Mouse (Mus musculus) adrenal gland, adult 2 months (tissue): ENCODE measurements around the gene Sh3bp5l. TPM values are rescaled to one million over a fixed set of nuclear protein-coding genes. Genes with fewer than 3 reads are reported as not detected.
"Not testable (repeated sequence)": the region's sequence is repeated elsewhere in the genome, so short reads cannot be mapped to it uniquely, and the experiment has no call there.

Source experiments
- DNase-seq: peaks from one replicate; pipeline ENCODE4 v3.0.0; 2021
- long read RNA-seq: library from polyadenylated mRNA; stranded (forward); transcript quantifications from one replicate; pipeline ENCODE4 v2.0.0, GENCODE M21; 2021
- polyA plus RNA-seq: library from polyadenylated mRNA; depleted of rRNA; stranded (reverse); fragments of >200 nt; gene quantifications from 2 replicates; pipeline ENCODE4 v1.2.3, GENCODE M21; 2012; rRNA removed
- total RNA-seq, 2 experiments: library from RNA; stranded (reverse); gene quantifications; 2 replicates each; pipeline ENCODE4 v1.2.3; 2021

The Sh3bp5l gene
- total RNA-seq = 10 to 100 TPM; 24.3 to 54.5 TPM
- polyA plus RNA-seq = 49.6 and 49.7 TPM in 2 replicates
- long read RNA-seq, transcript Sh3bp5l-201 (7 exons, 2,977 nt) = major isoform, 55 of 87 reads
- long read RNA-seq, transcript Sh3bp5l-202 (7 exons, 3,016 nt) = minor isoform, 17 of 87 reads
- long read RNA-seq, partial matches to known transcripts = 7 of 87 reads
- long read RNA-seq, other reads (novel, unspliced or antisense) = 8 of 87 reads

DNA sequence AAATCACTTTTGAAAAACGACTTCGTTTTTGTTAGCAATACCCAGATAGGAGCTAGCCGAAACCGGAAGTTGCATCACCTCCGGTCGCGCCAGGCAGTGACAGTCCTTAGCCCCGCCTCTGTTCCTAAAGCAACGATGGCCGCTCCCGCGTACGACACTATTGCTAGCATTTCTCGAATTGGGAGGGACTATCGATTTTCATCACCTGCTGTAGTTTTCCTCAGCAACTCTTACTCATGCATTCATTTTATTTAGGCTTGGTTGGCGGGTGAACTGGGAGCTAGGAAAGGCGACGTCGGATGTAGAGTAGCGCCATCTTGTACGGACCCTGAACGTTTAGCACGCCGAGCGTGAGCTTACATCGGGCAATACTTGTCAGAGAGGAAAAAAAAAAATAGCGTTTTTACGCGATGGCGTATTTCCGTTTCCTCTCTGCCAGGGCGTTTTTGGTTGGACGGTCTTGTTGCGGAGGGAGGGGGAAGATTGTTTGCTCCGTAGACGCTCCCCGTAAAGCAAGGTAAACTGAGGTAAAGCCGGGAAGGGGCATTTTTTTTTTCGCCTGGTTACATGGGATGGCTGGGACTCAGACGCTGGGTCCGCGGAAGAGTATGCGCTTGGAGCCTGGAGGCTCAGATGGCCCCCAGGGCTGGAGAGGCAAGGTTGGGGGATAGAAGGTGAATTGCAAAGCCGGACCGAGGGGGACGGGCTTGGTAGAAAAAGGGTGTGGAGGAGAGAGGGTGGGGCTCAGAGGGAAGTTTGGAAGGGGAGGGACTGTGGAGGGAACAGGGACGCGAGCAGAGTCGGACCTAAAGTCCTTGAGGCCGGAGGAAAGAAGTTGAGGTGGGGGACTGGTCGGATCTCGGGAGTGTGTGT is at the start of gene Sh3bp5l, which contains the start of gene Zfp672:
Sh3bp5l (plus strand) TSS at position 449 of the 873 bp plus-strand sequence.
Zfp672 (minus strand) TSS at position 64 of the 873 bp plus-strand sequence.
- DNase-seq = peak; percentile 92

DNA sequence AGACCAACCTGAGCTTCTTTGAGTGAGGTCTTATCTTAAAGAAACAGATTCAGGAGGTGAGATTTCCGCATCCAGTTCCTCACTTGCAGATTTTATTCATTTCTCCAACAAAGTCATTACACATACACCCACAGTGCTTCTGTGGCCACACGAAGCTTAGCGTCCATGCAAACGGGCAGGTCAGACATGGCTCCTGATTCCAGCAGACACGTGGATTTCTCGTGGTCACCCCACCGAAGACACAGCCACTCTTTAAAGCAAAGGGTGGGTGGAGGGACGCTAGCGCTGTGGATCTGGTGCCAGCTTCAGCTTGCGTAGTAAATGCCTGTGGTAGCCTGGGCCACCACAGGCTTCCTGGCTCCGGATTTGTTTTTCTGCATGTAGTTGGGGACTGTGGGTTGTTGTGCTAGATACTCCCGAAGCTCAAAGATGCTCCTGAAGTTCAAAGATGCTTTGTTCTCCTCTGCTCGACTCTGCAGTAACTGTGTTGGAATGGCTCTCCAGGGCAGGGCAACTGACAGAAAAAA is 48.5 kb upstream of the Sh3bp5l start:
- no peak for DNase-seq

- no peak for DNase-seq
These were observed 48.0 kb upstream of the Sh3bp5l start for GRCm38 (mm10) chr11:58282518-58282917.

- peak; percentile 38 for DNase-seq
These were observed 40.4 kb upstream of the Sh3bp5l start for GRCm38 (mm10) chr11:58289992-58290682.

DNA sequence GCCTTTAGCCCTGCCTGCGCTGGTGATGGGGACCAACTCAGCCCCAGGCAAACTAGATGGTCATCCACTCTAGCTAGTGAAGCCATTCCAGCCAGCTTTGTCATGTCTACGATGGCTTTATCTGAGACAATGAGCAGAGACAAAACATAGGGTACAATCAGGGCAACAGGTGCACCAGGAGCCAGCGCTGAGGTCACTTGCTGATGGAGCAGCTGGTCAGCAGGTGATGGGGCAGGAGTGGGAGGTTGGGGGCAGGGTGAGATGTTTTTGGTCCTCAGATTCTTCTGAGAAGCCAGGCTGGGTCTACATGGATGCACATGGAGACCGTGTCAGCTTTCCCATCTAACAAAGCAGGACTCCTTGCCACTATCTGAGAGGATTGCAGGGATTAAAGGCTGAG is 39.7 kb upstream of the Sh3bp5l start:
- DNase-seq = no peak

GRCm38 (mm10) chr11:58292791-58293190 is 37.7 kb upstream of the Sh3bp5l start:
- no peak for DNase-seq

DNA sequence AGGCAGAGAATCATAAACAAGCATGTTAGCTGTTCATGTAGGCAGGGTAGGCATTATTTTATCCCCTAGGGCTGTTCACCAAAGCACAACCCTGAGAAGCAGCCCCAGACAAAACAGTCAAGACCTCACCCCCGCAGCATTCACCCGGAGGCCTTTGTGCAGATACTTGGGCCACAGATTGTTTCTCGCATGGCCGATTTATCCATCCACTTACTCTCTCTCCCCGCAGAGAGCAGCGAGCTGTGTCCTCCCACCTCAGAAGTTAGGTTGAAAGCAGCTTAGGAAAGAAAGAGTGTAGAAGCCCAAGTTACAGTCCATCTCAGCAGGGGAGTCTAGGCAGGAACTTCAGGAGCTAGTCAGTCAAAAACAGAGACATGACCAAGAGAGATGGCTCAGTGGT is 33.1 kb upstream of the Sh3bp5l start:
- no peak for DNase-seq

GRCm38 (mm10) chr11:58301057-58301456 is 29.5 kb upstream of the Sh3bp5l start:
- DNase-seq = peak; percentile 82

DNA sequence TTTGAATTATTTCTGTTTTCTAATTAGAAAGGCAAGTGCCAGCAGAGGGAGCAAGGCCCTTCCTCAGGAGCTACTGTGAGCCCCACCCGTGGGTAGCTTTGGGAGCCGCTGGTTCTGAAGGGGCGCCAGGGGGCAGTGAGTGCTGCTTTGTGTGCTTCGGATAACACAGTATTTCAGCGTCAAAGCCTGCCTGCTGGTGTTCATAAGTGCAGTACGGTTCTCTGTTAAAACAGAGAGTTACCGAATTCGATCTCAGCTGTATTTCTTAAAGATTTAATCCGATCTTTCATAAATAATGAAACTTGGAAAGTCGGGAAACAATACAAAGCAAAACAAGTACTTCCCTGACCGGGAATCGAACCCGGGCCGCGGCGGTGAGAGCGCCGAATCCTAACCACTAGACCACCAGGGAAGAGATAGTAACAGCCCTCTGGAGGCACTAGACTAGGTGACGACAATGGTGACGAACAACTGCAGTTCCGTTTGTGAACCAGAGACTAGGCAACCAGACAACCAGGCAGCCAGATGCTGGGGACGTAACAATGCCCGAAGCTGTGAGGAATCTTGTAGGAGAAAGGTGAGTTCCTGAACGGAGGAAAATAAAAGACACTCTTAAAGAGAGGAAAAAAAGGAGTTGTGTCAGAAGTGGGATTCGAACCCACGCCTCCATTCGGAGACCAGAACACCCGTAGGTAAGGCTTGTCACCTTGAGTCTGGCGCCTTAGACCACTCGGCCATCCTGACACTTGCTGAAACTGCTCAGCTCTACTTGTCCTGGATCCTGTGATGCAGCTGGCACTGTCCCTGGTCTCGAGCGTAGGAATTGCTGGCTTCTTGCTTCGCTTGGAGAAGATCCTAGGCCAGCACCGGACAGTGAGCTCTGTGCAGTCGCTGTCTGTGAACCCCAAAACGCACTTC is 28.4 kb upstream of the Sh3bp5l start:
- peak; percentile 99 for DNase-seq

- no peak for DNase-seq
These were observed 27.6 kb upstream of the Sh3bp5l start for GRCm38 (mm10) chr11:58302774-58303445.

- no peak for DNase-seq
These were observed 26.9 kb upstream of the Sh3bp5l start for GRCm38 (mm10) chr11:58303594-58303993.

- DNase-seq = not testable (repeated sequence)
These were observed 25.2 kb upstream of the Sh3bp5l start for GRCm38 (mm10) chr11:58305299-58305698.

DNA sequence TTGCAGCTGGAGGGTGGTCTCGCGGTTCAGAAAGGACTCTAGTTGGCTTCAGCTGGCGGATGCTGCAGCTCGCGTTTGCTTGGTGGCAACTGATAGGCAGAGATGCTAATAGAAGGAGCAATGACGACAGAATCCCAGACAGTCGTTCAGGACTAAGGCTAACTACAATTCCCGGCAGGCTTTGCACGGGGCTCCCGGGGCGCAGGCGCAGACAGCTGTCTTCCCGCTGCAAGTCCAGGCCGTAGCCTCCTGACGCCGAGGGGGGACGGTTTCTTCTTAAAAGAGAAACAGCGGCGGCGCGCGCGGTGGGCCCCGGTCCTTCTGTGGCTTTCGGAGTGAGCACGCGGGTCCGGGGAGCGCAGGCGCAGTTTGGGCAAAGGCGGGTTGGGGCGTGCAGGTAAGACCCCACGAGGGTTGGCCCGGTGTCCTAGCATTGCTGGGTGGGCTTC is 23.6 kb upstream of the Sh3bp5l start, which contains the start of gene Zfp692:
Zfp692 (plus strand) TSS at position 210 of the 449 bp plus-strand sequence.
- peak; percentile 97 for DNase-seq

- peak; percentile 76 for DNase-seq
These were observed 23.0 kb upstream of the Sh3bp5l start for GRCm38 (mm10) chr11:58307411-58308080.

GRCm38 (mm10) chr11:58308661-58309060 is 21.9 kb upstream of the Sh3bp5l start:
- no peak for DNase-seq

- DNase-seq = no peak
These were observed 16.5 kb upstream of the Sh3bp5l start for GRCm38 (mm10) chr11:58314069-58314468.

DNA sequence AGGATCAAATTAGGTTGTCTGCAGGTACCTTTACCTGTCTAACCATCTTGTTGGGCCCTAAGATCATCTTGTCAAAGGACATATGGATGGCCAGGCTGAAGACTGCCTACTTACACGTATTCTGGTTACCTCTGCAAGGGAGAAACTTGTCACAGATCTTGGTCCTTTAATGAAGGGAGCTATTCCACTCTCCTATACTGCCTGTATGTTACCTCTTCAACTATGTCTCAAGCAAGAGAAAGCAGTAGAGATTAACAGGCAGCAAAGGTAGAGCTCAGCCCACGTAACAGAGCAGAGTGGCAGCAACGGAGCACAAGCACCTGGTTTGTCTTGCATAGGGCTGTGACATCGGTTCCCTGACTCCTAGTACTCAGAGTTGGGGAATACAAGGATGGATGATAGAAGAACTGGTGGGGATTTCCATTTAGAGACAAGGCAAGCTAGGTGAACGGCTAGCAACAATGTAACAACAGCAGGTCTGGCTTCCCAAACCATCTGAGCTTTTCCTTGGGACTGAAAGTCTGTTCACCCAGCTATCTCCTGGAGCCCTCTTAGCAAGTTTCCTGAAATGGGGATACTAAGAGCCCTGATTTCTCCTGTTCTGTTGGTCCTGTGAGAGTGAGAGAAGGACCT is 14.9 kb upstream of the Sh3bp5l start:
- no peak for DNase-seq

- DNase-seq = no peak
These were observed 14.2 kb upstream of the Sh3bp5l start for GRCm38 (mm10) chr11:58316344-58316743.

- DNase-seq = no peak
These were observed 13.6 kb upstream of the Sh3bp5l start for GRCm38 (mm10) chr11:58316768-58317390.
